Mouse (Mus musculus) heart, postnatal 0 days (tissue): ENCODE results near the gene Nrxn1. TPM values are rescaled to one million over a fixed set of nuclear protein-coding genes. Genes with fewer than 3 reads are reported as not detected.

Source experiments
- ATAC-seq: fragments of 200-750 bp; cut with Nextera tagmentation; 2 replicates; pipeline ENCODE4 v1.8.0; 2017; ENCODE audit warnings: low read depth, moderate number of reproducible peaks, moderate library complexity; ENCODE audit not compliant: insufficient read depth
- DNase-seq: peaks from one replicate; pipeline ENCODE4 v3.0.0-alpha.2; 2016; ENCODE audit warnings: low spot score
- H3K27ac ChIP-seq: fragments of 300-500 bp; sonication (generic); 2 replicates; pipeline ENCODE4 v1.5.1; 2014; ENCODE audit warnings: low read depth, mild to moderate bottlenecking
- H3K27me3 ChIP-seq: fragments of 300-500 bp; sonication (generic); 2 replicates; pipeline ENCODE4 v1.6.1; 2014; ENCODE audit warnings: low read length, mixed read lengths; ENCODE audit not compliant: control insufficient read depth, insufficient read depth
- H3K36me3 ChIP-seq: fragments of 300-500 bp; sonication (generic); replicated peaks from 2 replicates; pipeline ENCODE4 v1.6.1; 2014; ENCODE audit warnings: low read length, mixed read lengths; ENCODE audit not compliant: control insufficient read depth, insufficient read depth
- H3K4me1 ChIP-seq: fragments of 300-500 bp; sonication (generic); 2 replicates; pipeline ENCODE4 v1.6.1; 2014; ENCODE audit warnings: antibody characterized with exemption; ENCODE audit not compliant: control insufficient read depth, insufficient read depth
- H3K4me2 ChIP-seq: fragments of 300-500 bp; sonication (generic); 2 replicates; pipeline ENCODE4 v1.6.1; 2014; ENCODE audit warnings: low read depth, mild to moderate bottlenecking, low read length, moderate library complexity
- H3K4me3 ChIP-seq: fragments of 300-500 bp; sonication (generic); 2 replicates; pipeline ENCODE4 v1.5.1; 2014; ENCODE audit warnings: low read depth, low read length
- H3K9ac ChIP-seq: fragments of 300-500 bp; sonication (generic); replicated peaks from 2 replicates; pipeline ENCODE4 v1.6.1; 2014; ENCODE audit warnings: low read depth, low read length, mixed read lengths
- H3K9me3 ChIP-seq: fragments of 300-500 bp; sonication (generic); replicated peaks from 2 replicates; pipeline ENCODE4 v1.6.1; 2016; ENCODE audit warnings: low read length; ENCODE audit not compliant: control insufficient read depth
- CTCF ChIP-seq: IDR thresholded peaks from 2 replicates; pipeline ENCODE4 v1.5.1; 2016; ENCODE audit warnings: antibody characterized with exemption, control low read depth, low read depth
- EP300 ChIP-seq: IDR thresholded peaks from 2 replicates; pipeline ENCODE4 v1.6.1; 2016; ENCODE audit warnings: antibody characterized with exemption, low read depth
- WGBS: fragments of 180-500 bp; shearing (Covaris S2); extraction: QIAGEN DNeasy Blood & Tissue Kit; methylation state at CpG from one replicate; pipeline ENCODE4 v1.1.7; 2014; 5-methylcytosine and 5-hydroxymethylcytosine counted together
- polyA plus RNA-seq: library from polyadenylated mRNA; unstranded; fragments of >200 nt; fragmentation: Nextera tagmentation; extraction: Ambion mirVana; gene quantifications from 2 replicates; pipeline ENCODE4 v1.2.1, GENCODE M21; 2015
- total RNA-seq: library from RNA; depleted of rRNA; stranded (reverse); fragments of >200 nt; gene quantifications from 2 replicates; pipeline ENCODE4 v1.2.3, GENCODE M21; 2014; ENCODE audit warnings: low replicate concordance

The Nrxn1 gene
- total and polyA plus RNA-seq, 2 experiments from 2014 or later = 1.1 to 4.1 TPM

DNA sequence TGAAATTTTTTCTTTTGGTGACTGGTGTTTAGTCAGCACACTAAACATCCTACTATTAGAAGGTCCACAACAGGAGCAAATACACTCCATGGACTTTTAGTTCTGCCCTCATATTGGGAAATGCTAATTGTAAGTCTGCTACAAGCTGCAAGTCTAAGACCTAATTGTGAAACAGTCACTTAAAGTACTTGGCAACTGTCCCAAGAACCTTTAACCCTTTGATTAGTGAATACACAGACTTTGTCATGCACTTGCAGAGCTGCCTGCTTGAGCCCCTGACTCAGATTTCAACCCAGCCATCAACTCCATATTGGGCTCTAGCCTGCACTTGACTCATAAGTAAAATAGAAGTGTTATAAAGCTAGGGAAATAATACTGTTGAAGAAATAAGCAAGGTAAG, 13.8 kb downstream of the Nrxn1 start:
- no peak for TF ChIP-seq EP300
- TF ChIP-seq CTCF = no peak
- Histone ChIP-seq H3K4me2 (no peak overlapping the region), H3K27me3 (no peaks in the 10 kb centered on the region), H3K27ac (no peak overlapping the region), H3K9me3 (no peaks in the 10 kb centered on the region), H3K9ac (no peak overlapping the region), H3K36me3 (no peaks in the 10 kb centered on the region), H3K4me1 (no peaks in the 10 kb centered on the region), H3K4me3 (no peak overlapping the region)
- DNase-seq (no peak), ATAC-seq (no peak)

DNA sequence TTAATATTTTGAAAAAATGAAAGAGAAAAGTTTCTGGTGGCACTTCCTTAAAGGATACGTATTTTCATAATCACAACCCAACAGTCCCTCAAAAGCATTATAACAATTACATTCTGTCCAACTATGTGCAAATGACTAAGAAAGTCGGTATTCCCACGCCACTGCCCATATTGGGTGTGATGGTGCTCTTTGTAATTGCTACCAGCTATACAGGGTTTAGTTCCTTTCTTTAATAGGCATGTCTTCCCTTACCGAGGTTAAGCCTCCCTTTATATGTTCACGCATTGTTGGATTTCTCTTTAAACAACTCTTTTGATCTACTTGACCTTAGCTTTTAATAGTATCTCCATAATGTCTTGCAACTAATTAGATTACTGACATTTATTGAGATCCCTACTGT, 18.1 kb downstream of the Nrxn1 start:
- no peaks in the 10 kb centered on the region for H3K36me3 ChIP-seq
- H3K9me3 ChIP-seq = no peaks in the 10 kb centered on the region
- ATAC-seq (no peak), DNase-seq (no peak)
- H3K4me3 ChIP-seq = no peak overlapping the region
- H3K27ac ChIP-seq = no peak overlapping the region
- no peaks in the 10 kb centered on the region for H3K4me1 ChIP-seq
- H3K4me2 ChIP-seq = no peak overlapping the region
- H3K9ac ChIP-seq = no peak overlapping the region
- TF ChIP-seq CTCF (no peak), EP300 (no peak)
- no peaks in the 10 kb centered on the region for H3K27me3 ChIP-seq
- WGBS = 72% methylated on average over 5 of the region's 5 CpGs

DNA sequence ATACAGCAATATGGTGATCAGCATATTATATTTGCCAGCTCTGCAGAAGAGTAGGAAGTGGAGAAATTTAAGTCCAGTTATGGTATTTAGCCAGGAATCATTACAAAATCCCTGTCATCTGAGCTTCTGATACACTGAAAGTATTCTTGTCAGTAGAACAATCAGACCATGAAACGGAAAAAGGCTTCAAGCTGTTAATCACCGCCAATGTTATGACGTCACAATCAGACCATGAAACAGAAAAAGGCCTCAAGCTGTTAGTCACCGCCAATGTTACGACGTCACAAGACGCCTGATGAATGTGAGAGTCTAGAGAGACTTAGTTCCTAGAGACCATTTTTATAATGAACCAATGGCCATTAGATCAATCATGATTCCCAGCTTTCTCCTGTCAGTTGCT, 59.4 kb downstream of the Nrxn1 start:
- Histone ChIP-seq H3K4me2 (no peak overlapping the region), H3K4me3 (no peak overlapping the region), H3K9ac (no peak overlapping the region), H3K27me3 (no peaks in the 10 kb centered on the region), H3K9me3 (no peaks in the 10 kb centered on the region), H3K4me1 (no peaks in the 10 kb centered on the region), H3K27ac (no peak overlapping the region), H3K36me3 (no peaks in the 10 kb centered on the region)
- WGBS = 71% methylated on average over 7 of the region's 7 CpGs
- DNase-seq = no peak
- ATAC-seq = no peak
- TF ChIP-seq CTCF (no peak), EP300 (no peak)

DNA sequence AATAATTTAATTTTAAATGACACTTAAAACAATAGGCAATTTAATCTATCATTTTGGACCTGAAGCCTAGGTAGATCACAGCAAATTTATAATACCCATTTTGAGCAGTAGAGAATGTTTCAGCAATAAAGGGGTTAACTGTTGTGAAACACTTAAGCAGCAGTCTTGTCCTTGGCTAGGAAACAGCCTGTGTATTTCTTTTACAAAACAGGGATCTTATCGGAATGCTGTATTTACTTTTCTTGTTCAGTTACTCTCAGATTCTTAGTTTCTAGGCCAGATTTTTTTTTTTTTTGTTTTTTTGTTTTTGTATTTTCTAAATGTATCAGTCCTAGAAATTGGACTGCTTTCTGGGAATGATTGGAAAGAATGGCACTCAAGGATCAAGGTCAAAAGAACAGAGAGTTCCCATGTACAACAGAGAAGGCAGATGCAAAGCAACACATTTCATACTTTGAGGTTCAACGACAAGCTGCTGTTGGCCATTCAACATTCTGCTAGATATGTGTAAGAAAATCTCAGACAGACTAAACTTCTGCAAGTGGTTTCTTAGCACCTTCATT, 67.7 kb downstream of the Nrxn1 start:
- DNase-seq (no peak), ATAC-seq (no peak)
- Histone ChIP-seq H3K9me3 (no peaks in the 10 kb centered on the region), H3K27ac (no peak overlapping the region), H3K4me2 (no peak overlapping the region), H3K36me3 (no peaks in the 10 kb centered on the region), H3K4me3 (no peak overlapping the region), H3K9ac (no peak overlapping the region), H3K27me3 (no peaks in the 10 kb centered on the region), H3K4me1 (no peaks in the 10 kb centered on the region)
- no peak for TF ChIP-seq EP300
- WGBS = 55% methylated on average over 2 of the region's 2 CpGs

GRCm38 (mm10) chr17:91007385-91008089, 85.3 kb downstream of the Nrxn1 start:
- H3K9me3 ChIP-seq = no peaks in the 10 kb centered on the region
- TF ChIP-seq CTCF = no peak
- TF ChIP-seq EP300 = no peak
- H3K4me1 ChIP-seq = no peaks in the 10 kb centered on the region
- no peak overlapping the region for H3K27ac ChIP-seq
- no peak for DNase-seq
- no peaks in the 10 kb centered on the region for H3K27me3 ChIP-seq
- H3K4me3 ChIP-seq = no peak overlapping the region
- ATAC-seq = no peak
- H3K9ac ChIP-seq = no peak overlapping the region
- no peaks in the 10 kb centered on the region for H3K36me3 ChIP-seq
- no peak overlapping the region for H3K4me2 ChIP-seq
- WGBS = 65% methylated on average over 5 of the region's 5 CpGs

DNA sequence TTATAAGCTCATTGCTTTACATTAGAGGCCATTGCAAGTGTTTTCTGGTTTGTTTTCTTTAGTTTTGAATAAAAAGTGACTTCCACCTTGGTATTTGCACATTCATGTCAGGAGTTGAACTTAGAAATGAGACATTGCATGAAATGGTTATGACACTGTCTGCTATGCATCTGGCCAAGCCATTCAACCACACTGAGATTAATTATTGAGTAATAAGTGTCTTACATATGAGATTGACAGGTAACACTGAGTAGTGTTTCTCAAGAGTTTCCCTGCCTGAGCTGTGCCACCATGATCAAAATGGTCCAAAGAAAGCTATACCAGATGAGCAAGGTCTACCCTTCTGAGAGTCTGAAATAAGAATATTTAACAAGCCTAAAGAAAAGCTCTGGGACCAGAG, 92.5 kb downstream of the Nrxn1 start:
- H3K4me1 ChIP-seq = no peaks in the 10 kb centered on the region
- ATAC-seq (no peak), DNase-seq (no peak)
- no peak overlapping the region for H3K27ac ChIP-seq
- no peak overlapping the region for H3K9ac ChIP-seq
- H3K9me3 ChIP-seq = no peaks in the 10 kb centered on the region
- no peaks in the 10 kb centered on the region for H3K27me3 ChIP-seq
- H3K4me3 ChIP-seq = no peak overlapping the region
- H3K36me3 ChIP-seq = no peaks in the 10 kb centered on the region
- TF ChIP-seq CTCF (no peak), EP300 (no peak)
- H3K4me2 ChIP-seq = no peak overlapping the region
